Mouse (Mus musculus): ENCODE data around the gene Mta2. TPM values are rescaled to one million over a fixed set of nuclear protein-coding genes. Genes with fewer than 3 reads are reported as not detected.

Gene Mta2
- total and polyA plus RNA-seq, 2 experiments from 2014 or later = 64.3 to 77.9 TPM

GRCm38 (mm10) chr19:8953135-8954039 lies 11.7 kb downstream of the Mta2 start, which contains the start of gene Tut1:
TSS of gene Tut1 (plus strand) at chr19:8953847.
- peak within 1 kb of the TSS; percentile 65 for H3K9ac ChIP-seq (replicated peaks; ENCODE audit: low read length, poor library complexity, severe bottlenecking)
- no peaks in the 10 kb centered on the region for H3K27me3 ChIP-seq (ENCODE audit: insufficient read depth, low read length)
- ATAC-seq (ENCODE audit: low FRiP score) (peak; percentile 94), DNase-seq (ENCODE audit: low spot score) (peak; percentile 99)
- H3K4me1 ChIP-seq (ENCODE audit: insufficient read depth, low read length) = no peaks in the 10 kb centered on the region; the same call in 1 of the 2 replicates
- H3K36me3 ChIP-seq (ENCODE audit: insufficient read depth, low read length) = peaks cover 35% of the 10 kb centered on the region
- no peaks in the 10 kb centered on the region for H3K9me3 ChIP-seq (ENCODE audit: low read length)
- peak within 1 kb of the TSS; percentile 63 for H3K4me3 ChIP-seq (ENCODE audit: low read depth, low read length)
- 1% methylated on average over 46 of the region's 46 CpGs for WGBS
- peak; percentile 17; the same call in 1 of the 2 replicates for TF ChIP-seq CTCF (IDR thresholded peaks at IDR 0.05)
- peak within 1 kb of the TSS; percentile 69 for H3K27ac ChIP-seq (ENCODE audit: low read depth, low read length)
- peak within 1 kb of the TSS; percentile 59 for H3K4me2 ChIP-seq (ENCODE audit: low read depth, low read length, poor library complexity, severe bottlenecking)

DNA sequence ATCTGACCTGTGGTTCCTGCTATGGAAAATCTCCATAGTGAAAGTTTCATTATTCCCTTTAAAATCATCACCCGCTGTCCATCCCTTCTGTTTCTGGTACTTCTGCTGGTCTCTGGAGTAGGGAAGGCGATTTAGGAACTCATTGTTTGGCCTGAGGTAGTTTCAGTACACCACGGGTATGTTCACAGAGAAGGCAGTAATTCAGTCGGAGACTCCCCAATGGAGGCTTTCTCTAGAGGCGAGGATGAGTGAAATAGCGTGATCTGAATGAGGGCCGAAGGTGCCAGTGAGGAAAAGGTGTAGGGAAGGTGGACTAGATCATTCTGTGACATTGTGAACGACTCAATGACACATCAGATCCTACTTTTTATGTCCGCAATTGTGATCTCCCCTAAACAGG lies 12.5 kb downstream of the Mta2 start:
- Histone ChIP-seq H3K9ac (replicated peaks; ENCODE audit: low read length, poor library complexity, severe bottlenecking) (peak overlapping the region; percentile 65), H3K4me3 (ENCODE audit: low read depth, low read length) (peak overlapping the region; percentile 63), H3K27ac (ENCODE audit: low read depth, low read length) (peak overlapping the region; percentile 65), H3K4me2 (ENCODE audit: low read depth, low read length, poor library complexity, severe bottlenecking) (peak overlapping the region; percentile 59), H3K9me3 (ENCODE audit: low read length) (no peaks in the 10 kb centered on the region), H3K4me1 (ENCODE audit: insufficient read depth, low read length) (no peaks in the 10 kb centered on the region; the same call in 1 of the 2 replicates), H3K36me3 (ENCODE audit: insufficient read depth, low read length) (peaks cover 30% of the 10 kb centered on the region), H3K27me3 (ENCODE audit: insufficient read depth, low read length) (no peaks in the 10 kb centered on the region)
- 7% methylated on average over 9 of the region's 9 CpGs for WGBS
- DNase-seq (ENCODE audit: low spot score) (no peak), ATAC-seq (ENCODE audit: low FRiP score) (no peak)
- no peak for TF ChIP-seq CTCF (IDR thresholded peaks at IDR 0.05)

- ATAC-seq (ENCODE audit: low FRiP score) (no peak), DNase-seq (ENCODE audit: low spot score) (no peak)
- Histone ChIP-seq H3K4me2 (ENCODE audit: low read depth, low read length, poor library complexity, severe bottlenecking) (no peak overlapping the region), H3K4me1 (ENCODE audit: insufficient read depth, low read length) (no peaks in the 10 kb centered on the region), H3K9ac (replicated peaks; ENCODE audit: low read length, poor library complexity, severe bottlenecking) (0 out of 2 replicates have a peak overlapping the region, but pooled peaks have one; percentile 13), H3K36me3 (ENCODE audit: insufficient read depth, low read length) (peaks cover 64% of the 10 kb centered on the region), H3K4me3 (ENCODE audit: low read depth, low read length) (no peak overlapping the region), H3K27ac (ENCODE audit: low read depth, low read length) (no peak overlapping the region), H3K27me3 (ENCODE audit: insufficient read depth, low read length) (no peaks in the 10 kb centered on the region), H3K9me3 (ENCODE audit: low read length) (no peaks in the 10 kb centered on the region)
- 90% methylated on average over 2 of the region's 2 CpGs for WGBS
- TF ChIP-seq CTCF (IDR thresholded peaks at IDR 0.05) = no peak
Observed at GRCm38 (mm10) chr19:8962256-8962655, 20.6 kb downstream of the Mta2 start.

DNA sequence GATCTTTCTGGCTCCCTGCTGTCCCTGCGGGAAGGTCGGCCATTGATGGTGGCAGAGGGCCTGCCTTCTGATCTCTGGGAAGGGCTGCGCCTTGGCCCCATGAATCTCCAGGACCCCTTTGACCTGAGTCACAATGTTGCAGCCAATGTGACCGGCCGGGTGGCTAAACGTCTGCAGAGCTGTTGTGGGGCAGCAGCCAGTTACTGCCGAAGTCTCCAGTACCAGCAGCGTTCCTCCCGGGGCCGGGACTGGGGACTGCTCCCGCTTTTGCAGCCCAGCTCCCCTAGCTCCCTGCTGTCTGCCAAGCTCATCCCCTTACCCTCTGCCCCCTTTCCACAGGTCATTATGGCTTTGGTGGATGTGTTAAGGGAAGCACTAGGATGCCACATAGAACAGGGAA lies 23.4 kb downstream of the Mta2 start:
- Histone ChIP-seq H3K4me3 (ENCODE audit: low read depth, low read length) (no peak overlapping the region), H3K9ac (replicated peaks; ENCODE audit: low read length, poor library complexity, severe bottlenecking) (no peak overlapping the region), H3K27me3 (ENCODE audit: insufficient read depth, low read length) (no peaks in the 10 kb centered on the region), H3K4me1 (ENCODE audit: insufficient read depth, low read length) (no peaks in the 10 kb centered on the region), H3K4me2 (ENCODE audit: low read depth, low read length, poor library complexity, severe bottlenecking) (no peak overlapping the region), H3K36me3 (ENCODE audit: insufficient read depth, low read length) (peaks cover 60% of the 10 kb centered on the region), H3K27ac (ENCODE audit: low read depth, low read length) (no peak overlapping the region), H3K9me3 (ENCODE audit: low read length) (no peaks in the 10 kb centered on the region)
- 87% methylated on average over 11 of the region's 11 CpGs for WGBS
- TF ChIP-seq CTCF (IDR thresholded peaks at IDR 0.05) = no peak
- DNase-seq (ENCODE audit: low spot score) = no peak
- ATAC-seq (ENCODE audit: low FRiP score) = no peak

GRCm38 (mm10) chr19:8965771-8966170 lies 24.1 kb downstream of the Mta2 start:
- TF ChIP-seq CTCF (IDR thresholded peaks at IDR 0.05) = no peak
- Histone ChIP-seq H3K27ac (ENCODE audit: low read depth, low read length) (peak overlapping the region; percentile 76; the same call in 1 of the 2 replicates), H3K4me2 (ENCODE audit: low read depth, low read length, poor library complexity, severe bottlenecking) (no peak overlapping the region), H3K4me1 (ENCODE audit: insufficient read depth, low read length) (no peaks in the 10 kb centered on the region), H3K9me3 (ENCODE audit: low read length) (no peaks in the 10 kb centered on the region), H3K36me3 (ENCODE audit: insufficient read depth, low read length) (peaks cover 58% of the 10 kb centered on the region), H3K9ac (replicated peaks; ENCODE audit: low read length, poor library complexity, severe bottlenecking) (no peak overlapping the region), H3K27me3 (ENCODE audit: insufficient read depth, low read length) (no peaks in the 10 kb centered on the region), H3K4me3 (ENCODE audit: low read depth, low read length) (no peak overlapping the region)
- ATAC-seq (ENCODE audit: low FRiP score) (no peak), DNase-seq (ENCODE audit: low spot score) (no peak)
- WGBS = 87% methylated on average over 8 of the region's 8 CpGs

GRCm38 (mm10) chr19:8966198-8966589 lies 24.5 kb downstream of the Mta2 start:
- WGBS = 39% methylated on average over 5 of the region's 5 CpGs
- Histone ChIP-seq H3K9ac (replicated peaks; ENCODE audit: low read length, poor library complexity, severe bottlenecking) (no peak overlapping the region), H3K4me1 (ENCODE audit: insufficient read depth, low read length) (no peaks in the 10 kb centered on the region), H3K27ac (ENCODE audit: low read depth, low read length) (peak overlapping the region; percentile 76), H3K36me3 (ENCODE audit: insufficient read depth, low read length) (peaks cover 62% of the 10 kb centered on the region), H3K4me3 (ENCODE audit: low read depth, low read length) (peak overlapping the region; percentile 74), H3K4me2 (ENCODE audit: low read depth, low read length, poor library complexity, severe bottlenecking) (peak overlapping the region; percentile 85), H3K9me3 (ENCODE audit: low read length) (no peaks in the 10 kb centered on the region), H3K27me3 (ENCODE audit: insufficient read depth, low read length) (no peaks in the 10 kb centered on the region)
- ATAC-seq (ENCODE audit: low FRiP score) = no peak
- DNase-seq (ENCODE audit: low spot score) = no peak
- no peak for TF ChIP-seq CTCF (IDR thresholded peaks at IDR 0.05)
